Mouse (Mus musculus): ENCODE measurements around the gene Piezo1.

GRCm38 (mm10) chr8:122469407-122469806 is 81.7 kb downstream of the Piezo1 start:
- TF ChIP-seq POLR2A (IDR thresholded peaks at IDR 0.05; ENCODE audit: borderline replicate concordance, low read depth, low read length) (no peak), CTCF (IDR thresholded peaks at IDR 0.05; ENCODE audit: low read depth, low read length) (no peak)

Measured in bone marrow macrophage, adult 2 months (primary cell).